Mouse (Mus musculus) heart, embryonic 15.5 days (tissue): ENCODE measurements around the gene Polrmt. TPM values are rescaled to one million over a fixed set of nuclear protein-coding genes. Genes with fewer than 3 reads are reported as not detected.

ENCODE experiments used
- polyA plus RNA-seq: library from polyadenylated mRNA; unstranded; fragments of >200 nt; fragmentation: Nextera tagmentation; extraction: Ambion mirVana; gene quantifications from 2 replicates; pipeline ENCODE4 v1.2.1, GENCODE M21; 2015

The Polrmt gene
- polyA plus RNA-seq, 1 experiment from 2014 or later: 30.0 TPM

Other genes starting within 250 kb of the Polrmt start
- gene Plpp2, start 212.8 kb downstream of the Polrmt start, polyA plus RNA-seq: 7.9 and 10.9 TPM in 2 replicates
- 21.7 and 32.9 TPM in 2 replicates for gene Mier2, start 191.4 kb downstream of the Polrmt start, polyA plus RNA-seq
- gene Theg, start 159.2 kb downstream of the Polrmt start, polyA plus RNA-seq: not detected in 2 replicates
- not detected in 2 replicates for gene C2cd4c, start 132.6 kb downstream of the Polrmt start, polyA plus RNA-seq
- 2.0 and 3.9 TPM in 2 replicates for gene Shc2, start 108.7 kb downstream of the Polrmt start, polyA plus RNA-seq
- gene Odf3l2, start 100.8 kb downstream of the Polrmt start, polyA plus RNA-seq: not detected in 2 replicates
- gene Madcam1, start 82.0 kb downstream of the Polrmt start, polyA plus RNA-seq: 1.4 and 1.9 TPM in 2 replicates
- 39.5 and 46.8 TPM in 2 replicates for gene Tpgs1, start 77.2 kb downstream of the Polrmt start, polyA plus RNA-seq
- gene Cdc34, start 64.4 kb downstream of the Polrmt start, polyA plus RNA-seq: 86.7 and 98.4 TPM in 2 replicates
- 1.1 TPM in 2 replicates for gene Gzmm, start 57.6 kb downstream of the Polrmt start, polyA plus RNA-seq
- gene Bsg, start 42.1 kb downstream of the Polrmt start, polyA plus RNA-seq: 998 and 1,017 TPM in 2 replicates
- 0.08 and 0.09 TPM in 2 replicates for gene Hcn2, start 29.9 kb downstream of the Polrmt start, polyA plus RNA-seq
- 0.06 and 0.16 TPM in 2 replicates for gene Fgf22, start 8.5 kb upstream of the Polrmt start, polyA plus RNA-seq
- gene Rnf126, start 20.4 kb upstream of the Polrmt start, polyA plus RNA-seq: 54.0 and 65.5 TPM in 2 replicates
- gene Fstl3, start 30.7 kb upstream of the Polrmt start, polyA plus RNA-seq: 29.0 and 30.9 TPM in 2 replicates
- gene Prss57, start 44.4 kb upstream of the Polrmt start, polyA plus RNA-seq: 0.49 and 5.1 TPM in 2 replicates
- gene Palm, start 47.0 kb upstream of the Polrmt start, polyA plus RNA-seq: 57.8 and 73.1 TPM in 2 replicates
- 0.81 and 1.3 TPM in 2 replicates for gene Misp, start 74.4 kb upstream of the Polrmt start, polyA plus RNA-seq
- gene Ptbp1, start 107.8 kb upstream of the Polrmt start, polyA plus RNA-seq: 89.6 and 162 TPM in 2 replicates
- 1.1 and 3.0 TPM in 2 replicates for gene Prtn3, start 127.9 kb upstream of the Polrmt start, polyA plus RNA-seq
- 8.6 and 15.3 TPM in 2 replicates for gene Plppr3, start 128.1 kb upstream of the Polrmt start, polyA plus RNA-seq
- gene Elane, start 139.7 kb upstream of the Polrmt start, polyA plus RNA-seq: 0.25 and 2.0 TPM in 2 replicates
- gene Cfd, start 144.3 kb upstream of the Polrmt start, polyA plus RNA-seq: not detected in 2 replicates
- 34.8 and 45.7 TPM in 2 replicates for gene Med16, start 162.3 kb upstream of the Polrmt start, polyA plus RNA-seq
- 15.7 TPM in 1 of 2 replicates, not detected in the other for gene Gm26602, start 164.3 kb upstream of the Polrmt start, polyA plus RNA-seq
- gene Kiss1r, start 170.4 kb upstream of the Polrmt start, polyA plus RNA-seq: 0.34 and 0.51 TPM in 2 replicates
- gene R3hdm4, start 174.6 kb upstream of the Polrmt start, polyA plus RNA-seq: 95.2 and 118 TPM in 2 replicates
- 2.1 and 3.7 TPM in 2 replicates for gene Arid3a, start 180.5 kb upstream of the Polrmt start, polyA plus RNA-seq
- gene Wdr18, start 213.6 kb upstream of the Polrmt start, polyA plus RNA-seq: 56.7 and 66.6 TPM in 2 replicates
- gene Grin3b, start 224.1 kb upstream of the Polrmt start, polyA plus RNA-seq: 0.24 and 0.28 TPM in 2 replicates
- 16.2 and 19.6 TPM in 2 replicates for gene Tmem259, start 237.7 kb upstream of the Polrmt start, polyA plus RNA-seq
- 208 and 243 TPM in 2 replicates for gene Cnn2, start 242.0 kb upstream of the Polrmt start, polyA plus RNA-seq
- gene Abca7, start 249.9 kb upstream of the Polrmt start, polyA plus RNA-seq: 2.1 and 3.9 TPM in 2 replicates